Mouse (Mus musculus) adrenal gland, adult 10 weeks (tissue): ENCODE results near the gene Vmn1r80. TPM values are rescaled to one million over a fixed set of nuclear protein-coding genes. Genes with fewer than 3 reads are reported as not detected.

ENCODE experiments used
- polyA plus RNA-seq: library from polyadenylated mRNA; stranded (reverse); fragments of 350-450 nt; fragmentation: Illumina TruSeq; extraction: RNeasy Lipid Tissue Mini Kit (QIAGEN cat#74804); gene quantifications from one replicate; pipeline ENCODE4 v1.2.3, GENCODE M21; 2014; ENCODE audit warnings: low read depth, low replicate concordance

Vmn1r80 gene
- polyA plus RNA-seq, result not detected

DNA sequence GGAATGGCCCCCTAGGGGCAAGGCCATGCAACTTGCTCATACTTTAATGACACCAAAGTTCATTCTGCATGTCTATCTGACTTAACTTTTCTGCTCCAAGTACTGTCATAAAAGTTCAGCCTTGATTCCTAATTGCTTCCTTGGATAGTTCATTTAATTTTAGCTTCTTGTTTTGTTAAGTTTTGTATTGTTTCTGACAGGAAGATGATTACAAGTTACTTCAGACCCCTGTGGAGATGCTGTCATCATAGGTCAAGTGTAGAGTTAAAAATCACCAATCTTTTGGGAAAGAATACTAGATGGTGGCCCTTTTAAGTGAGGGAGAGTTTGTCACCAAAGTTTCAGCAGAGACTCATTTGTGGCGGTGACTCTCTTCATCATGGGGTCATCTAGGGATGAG is at the start of gene Vmn1r80:
Gene Vmn1r80 (plus strand): TSS at position 301 of the 400 bp plus-strand sequence.

DNA sequence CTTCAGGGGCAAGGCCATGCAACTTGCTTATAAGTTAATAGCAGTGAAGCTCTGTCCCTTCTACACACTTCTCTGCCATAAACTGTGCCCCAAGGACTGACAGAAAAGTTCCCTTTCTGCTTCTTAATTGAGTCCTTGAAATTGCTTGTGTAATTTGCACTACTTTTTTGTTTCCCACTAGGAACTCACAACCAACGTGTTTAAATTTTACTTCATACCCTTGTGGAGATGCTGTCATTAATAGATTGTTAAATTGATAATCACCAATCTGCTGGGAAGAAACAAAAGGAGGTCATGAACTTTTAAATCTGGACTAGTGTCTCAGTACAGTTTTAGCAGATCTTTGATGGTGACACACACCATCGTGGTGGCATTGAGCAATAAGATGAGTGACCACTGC is 39.1 kb upstream of the Vmn1r80 start, which contains the start of gene Vmn1r78:
Gene Vmn1r78 (plus strand): TSS at position 301 of the 400 bp plus-strand sequence.

DNA sequence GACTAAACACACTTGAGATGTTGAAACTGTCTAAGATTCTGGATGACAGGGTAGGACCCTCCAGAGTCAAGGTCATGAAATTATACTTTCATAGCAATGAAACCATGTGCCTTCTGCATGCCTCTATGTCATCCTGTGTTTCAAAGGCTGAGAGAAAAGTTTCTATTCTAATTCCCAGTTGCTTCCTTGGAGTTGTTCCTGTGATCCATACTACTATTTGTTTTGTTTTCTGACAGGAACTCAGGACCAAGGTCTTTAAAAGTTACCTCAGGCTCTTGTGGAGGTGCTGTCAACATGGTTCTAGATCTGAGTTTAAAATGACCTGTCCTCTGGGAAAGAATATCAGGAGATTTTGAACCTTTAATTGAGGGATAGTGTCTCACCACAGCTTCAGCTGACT is 18.1 kb upstream of the Vmn1r80 start, which contains the start of gene Vmn1r79:
Gene Vmn1r79 (plus strand): TSS at position 301 of the 400 bp plus-strand sequence.

Other genes with a start within 250 kb of the Vmn1r80 start
- gene Vmn1r77, start 152.5 kb upstream of the Vmn1r80 start, polyA plus RNA-seq, result not detected
- not detected for gene Vmn1r78, start 39.0 kb upstream of the Vmn1r80 start, polyA plus RNA-seq
- not detected for gene Vmn1r79, start 18.0 kb upstream of the Vmn1r80 start, polyA plus RNA-seq
- not detected for gene Vmn1r81, start 79.0 kb downstream of the Vmn1r80 start, polyA plus RNA-seq
- gene Vmn1r82, start 111.1 kb downstream of the Vmn1r80 start, polyA plus RNA-seq, result not detected
- gene Vmn1r83, start 140.2 kb downstream of the Vmn1r80 start, polyA plus RNA-seq, result not detected
- gene Vmn1r84, start 180.0 kb downstream of the Vmn1r80 start, polyA plus RNA-seq, result not detected
- 5.2 TPM for gene Zfp551, start 233.5 kb downstream of the Vmn1r80 start, polyA plus RNA-seq